Mouse (Mus musculus): ENCODE data around the gene Prl8a6.

Prl8a6 gene

GRCm38 (mm10) chr13:27438588-27438987 is at the start of gene Prl8a6:
Gene Prl8a6, minus strand, starts transcription at chr13:27438688.
- DNase-seq: no peak

GRCm38 (mm10) chr13:27433159-27433558 is 5.3 kb downstream of the Prl8a6 start:
- DNase-seq: no peak

DNA sequence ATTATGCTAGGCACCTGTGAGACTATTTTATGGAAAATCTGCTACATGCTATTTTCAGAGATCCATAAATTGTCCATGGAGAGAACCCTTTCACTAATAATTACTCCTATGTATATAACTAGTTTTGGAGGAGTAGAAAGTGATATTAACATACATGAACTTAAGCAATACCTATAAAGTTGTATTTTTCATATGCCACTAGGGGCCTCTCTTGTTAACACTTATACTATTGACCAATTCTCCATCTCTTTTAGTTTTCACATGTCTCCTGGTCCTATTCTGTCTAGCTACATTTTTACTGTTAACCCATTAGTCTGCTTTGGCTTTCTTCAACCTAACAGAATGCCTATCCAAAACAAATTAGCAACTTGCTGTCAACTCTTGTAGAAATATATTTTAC is 24.8 kb downstream of the Prl8a6 start:
- no peak for DNase-seq

DNA sequence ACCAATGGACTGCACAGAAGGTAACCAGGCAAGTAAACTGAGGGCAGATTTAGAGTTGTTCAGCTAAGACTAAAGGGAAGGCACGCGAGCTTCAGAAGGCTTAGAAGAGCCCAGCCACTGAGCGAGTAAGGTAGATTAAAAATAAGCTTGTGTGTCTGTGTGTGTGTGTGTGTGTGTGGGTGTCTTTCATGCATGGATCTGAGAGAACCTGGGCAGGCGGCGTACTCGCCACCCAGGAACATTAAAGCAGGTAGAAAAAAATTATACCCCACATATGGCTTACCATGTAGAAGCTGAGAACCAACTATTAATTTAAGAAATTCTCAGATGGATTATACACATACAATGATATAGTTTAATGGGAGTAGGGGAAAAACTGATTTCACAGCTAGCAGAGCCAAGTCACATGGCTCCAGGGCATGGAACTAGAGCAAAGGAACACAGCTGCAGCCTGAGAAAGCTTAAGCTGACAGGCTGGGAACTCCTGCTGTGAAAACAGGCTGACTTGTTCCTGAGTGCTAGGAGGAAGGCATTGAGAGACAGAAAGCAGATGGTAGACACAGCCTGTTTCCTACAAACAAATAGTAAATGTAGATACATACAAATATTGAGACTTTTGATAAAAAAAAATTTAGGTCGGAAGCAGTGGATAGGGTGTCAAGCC is 39.3 kb downstream of the Prl8a6 start:
- peak; percentile 7 for DNase-seq

GRCm38 (mm10) chr13:27390746-27391145 is 47.7 kb downstream of the Prl8a6 start, which contains the start of gene Prl2b1:
Gene Prl2b1, minus strand, starts transcription at chr13:27390846.
- no peak for DNase-seq

All from layer of hippocampus, adult 9-11 months (tissue).